Mouse (Mus musculus) CH12.LX (cell line): ENCODE measurements around the gene Anp32b. TPM values are rescaled to one million over a fixed set of nuclear protein-coding genes. Genes with fewer than 3 reads are reported as not detected.

Experiments used
- DNase-seq: peaks from one replicate; pipeline ENCODE4 v3.0.0-alpha.2; 2013; ENCODE audit errors: extremely low read depth
- H3K27ac ChIP-seq: 2 replicates; pipeline ENCODE4 v1.5.1; 2012; ENCODE audit warnings: low read depth, mild to moderate bottlenecking, control low read depth, moderate library complexity; ENCODE audit not compliant: insufficient read depth
- H3K27me3 ChIP-seq: replicated peaks from 2 replicates; pipeline ENCODE3; 2012; ENCODE audit warnings: inconsistent platforms
- H3K36me3 ChIP-seq, 2 experiments: replicated peaks in 1 of 2; 2 replicates each; pipeline versions ENCODE3 to v1.6.1; 2012; ENCODE audit warnings: inconsistent platforms in 1 of 2, low read length in 1 of 2, mild to moderate bottlenecking in 1 of 2, mixed read lengths in 1 of 2, moderate library complexity in 1 of 2; ENCODE audit not compliant: control insufficient read depth in 1 of 2, insufficient read depth in 1 of 2
- H3K4me1 ChIP-seq, 2 experiments: 2 replicates each; pipeline ENCODE4 v1.6.1; 2012; ENCODE audit warnings: inconsistent platforms in 1 of 2, moderate library complexity in 1 of 2; ENCODE audit not compliant: insufficient read depth in 2 of 2, control insufficient read depth in 1 of 2
- H3K4me2 ChIP-seq: 2 replicates; pipeline ENCODE4 v1.6.1; 2012; ENCODE audit warnings: low read depth, mild to moderate bottlenecking, control low read depth; ENCODE audit not compliant: poor library complexity, insufficient read depth, severe bottlenecking
- H3K4me3 ChIP-seq, 3 experiments: fragments of 150-350 bp in 1 of 3; sonication (generic) in 1 of 3; replicated peaks in 1 of 3; 2 replicates each; pipeline versions ENCODE3 to v1.5.1; 2011 to 2012; ENCODE audit warnings: low read depth in 2 of 3, low read length in 2 of 3, mild to moderate bottlenecking in 2 of 3, moderate library complexity in 2 of 3, control low read depth in 1 of 3, improper control_type of control experiment in 1 of 3, inconsistent platforms in 1 of 3, mixed read lengths in 1 of 3; ENCODE audit not compliant: poor library complexity in 1 of 3
- H3K79me2 ChIP-seq: replicated peaks from 2 replicates; pipeline ENCODE4 v1.6.1; 2012; ENCODE audit warnings: mild to moderate bottlenecking, moderate library complexity; ENCODE audit not compliant: control insufficient read depth, poor library complexity, insufficient read depth, severe bottlenecking; ENCODE audit errors: extremely low read depth
- H3K9ac ChIP-seq: 2 replicates; pipeline ENCODE4 v1.6.1; 2012; ENCODE audit warnings: low read depth, mild to moderate bottlenecking, control low read depth, moderate library complexity; ENCODE audit not compliant: insufficient read depth
- H3K9me3 ChIP-seq: replicated peaks from 2 replicates; pipeline ENCODE3; 2012; ENCODE audit warnings: low read length, inconsistent platforms, mixed read lengths
- BHLHE40 ChIP-seq: IDR thresholded peaks from 2 replicates; pipeline ENCODE4 v1.6.1; 2011; ENCODE audit warnings: mild to moderate bottlenecking, low read depth, low read length, improper control_type of control experiment
- CHD1 ChIP-seq: IDR thresholded peaks from 2 replicates; pipeline ENCODE4 v1.6.1; 2012; ENCODE audit warnings: low read depth, low read length, improper control_type of control experiment, inconsistent platforms
- CHD2 ChIP-seq: IDR thresholded peaks from 2 replicates; pipeline ENCODE4 v1.6.1; 2011; ENCODE audit warnings: low read length, improper control_type of control experiment
- CTCF ChIP-seq, 2 experiments: IDR thresholded peaks in 1 of 2; conservative IDR thresholded peaks in 1 of 2; 2 replicates each; pipeline ENCODE4 v1.5.1; 2011 to 2012; ENCODE audit warnings: low read depth in 2 of 2, low read length in 2 of 2, improper control_type of control experiment in 1 of 2, inconsistent platforms in 1 of 2, mild to moderate bottlenecking in 1 of 2, moderate library complexity in 1 of 2
- E2F4 ChIP-seq: IDR thresholded peaks from 2 replicates; pipeline ENCODE4 v1.6.1; 2011; ENCODE audit warnings: low read depth, low read length, improper control_type of control experiment; ENCODE audit not compliant: insufficient replicate concordance
- ELF1 ChIP-seq: IDR thresholded peaks from 2 replicates; pipeline ENCODE4 v1.6.1; 2014; ENCODE audit warnings: low read depth, mild to moderate bottlenecking, inconsistent platforms, low read length, improper control_type of control experiment
- EP300 ChIP-seq: IDR thresholded peaks from 2 replicates; pipeline ENCODE4 v1.6.1; 2011; ENCODE audit warnings: low read length, improper control_type of control experiment
- ETS1 ChIP-seq: conservative IDR thresholded peaks from 2 replicates; pipeline ENCODE4 v1.6.1; 2012; ENCODE audit warnings: low read depth, mild to moderate bottlenecking, inconsistent platforms, low read length, improper control_type of control experiment, moderate library complexity
- GABPA ChIP-seq: IDR thresholded peaks from 2 replicates; pipeline ENCODE4 v1.6.1; 2012; ENCODE audit warnings: low read depth, low read length, improper control_type of control experiment, inconsistent platforms; ENCODE audit not compliant: insufficient replicate concordance
- HCFC1 ChIP-seq: IDR thresholded peaks from 2 replicates; pipeline ENCODE4 v1.6.1; 2012; ENCODE audit warnings: low read depth, mild to moderate bottlenecking, inconsistent platforms, low read length, improper control_type of control experiment
- IRF4 ChIP-seq: IDR thresholded peaks from 2 replicates; pipeline ENCODE4 v1.6.1; 2014; ENCODE audit warnings: low read depth, mild to moderate bottlenecking, inconsistent platforms, low read length, improper control_type of control experiment
- JUN ChIP-seq: IDR thresholded peaks from 2 replicates; pipeline ENCODE4 v1.6.1; 2011; ENCODE audit warnings: low read depth, mild to moderate bottlenecking, low read length, improper control_type of control experiment, moderate library complexity; ENCODE audit not compliant: insufficient read depth
- JUND ChIP-seq: conservative IDR thresholded peaks from 2 replicates; pipeline ENCODE4 v1.6.1; 2011; ENCODE audit warnings: low read depth, low read length, improper control_type of control experiment
- KAT2A ChIP-seq: IDR thresholded peaks from 2 replicates; pipeline ENCODE4 v1.6.1; 2012; ENCODE audit warnings: low read length, improper control_type of control experiment, inconsistent platforms; ENCODE audit not compliant: insufficient replicate concordance
- MAFK ChIP-seq: IDR thresholded peaks from 2 replicates; pipeline ENCODE4 v1.6.1; 2011; ENCODE audit warnings: low read length, improper control_type of control experiment; ENCODE audit not compliant: insufficient replicate concordance
- MAX ChIP-seq: IDR thresholded peaks from 2 replicates; pipeline ENCODE4 v1.6.1; 2011; ENCODE audit warnings: low read length, improper control_type of control experiment
- MAZ ChIP-seq: IDR thresholded peaks from 2 replicates; pipeline ENCODE4 v1.6.1; 2012; ENCODE audit warnings: low read depth, mild to moderate bottlenecking, inconsistent platforms, low read length, improper control_type of control experiment, moderate library complexity
- MEF2A ChIP-seq: IDR thresholded peaks from 2 replicates; pipeline ENCODE4 v1.6.1; 2014; ENCODE audit warnings: low read depth, mild to moderate bottlenecking, inconsistent platforms, low read length, improper control_type of control experiment, borderline replicate concordance
- MXI1 ChIP-seq: IDR thresholded peaks from 2 replicates; pipeline ENCODE4 v1.6.1; 2011; ENCODE audit warnings: mild to moderate bottlenecking, low read depth, low read length, improper control_type of control experiment
- MYC ChIP-seq: IDR thresholded peaks from 2 replicates; pipeline ENCODE4 v1.6.1; 2011; ENCODE audit warnings: low read depth, mild to moderate bottlenecking, improper control_type of control experiment, low read length
- NELFE ChIP-seq: IDR thresholded peaks from 2 replicates; pipeline ENCODE4 v1.6.1; 2011; ENCODE audit warnings: low read depth, low read length, improper control_type of control experiment
- NRF1 ChIP-seq: IDR thresholded peaks from 2 replicates; pipeline ENCODE4 v1.6.1; 2014; ENCODE audit warnings: low read depth, mild to moderate bottlenecking, inconsistent platforms, low read length, improper control_type of control experiment, moderate library complexity
- PAX5 ChIP-seq: IDR thresholded peaks from 2 replicates; pipeline ENCODE4 v1.6.1; 2012; ENCODE audit warnings: low read length, inconsistent platforms, mixed read lengths
- POLR2A ChIP-seq: IDR thresholded peaks from 2 replicates; pipeline ENCODE4 v1.6.1; 2011; ENCODE audit warnings: low read depth, mild to moderate bottlenecking, improper control_type of control experiment, low read length
- POLR2AphosphoS2 ChIP-seq: IDR thresholded peaks from 2 replicates; pipeline ENCODE4 v1.6.1; 2011; ENCODE audit warnings: low read depth, low read length, improper control_type of control experiment
- RAD21 ChIP-seq: IDR thresholded peaks from 2 replicates; pipeline ENCODE4 v1.6.1; 2011; ENCODE audit warnings: low read depth, mild to moderate bottlenecking, low read length, improper control_type of control experiment, moderate library complexity
- RCOR1 ChIP-seq: conservative IDR thresholded peaks from 2 replicates; pipeline ENCODE4 v1.6.1; 2012; ENCODE audit warnings: low read depth, mild to moderate bottlenecking, inconsistent platforms, low read length, improper control_type of control experiment
- SIN3A ChIP-seq: IDR thresholded peaks from 2 replicates; pipeline ENCODE4 v1.6.1; 2012; ENCODE audit warnings: low read length, improper control_type of control experiment, inconsistent platforms
- SMC3 ChIP-seq: IDR thresholded peaks from 2 replicates; pipeline ENCODE4 v1.6.1; 2011; ENCODE audit warnings: low read depth, low read length, improper control_type of control experiment
- TBP ChIP-seq: conservative IDR thresholded peaks from 2 replicates; pipeline ENCODE4 v1.6.1; 2011; ENCODE audit warnings: low read depth, low read length, improper control_type of control experiment
- TCF12 ChIP-seq: IDR thresholded peaks from 2 replicates; pipeline ENCODE4 v1.6.1; 2014; ENCODE audit warnings: low read depth, mild to moderate bottlenecking, inconsistent platforms, low read length, improper control_type of control experiment
- UBTF ChIP-seq: IDR thresholded peaks from 2 replicates; pipeline ENCODE4 v1.6.1; 2012; ENCODE audit warnings: low read depth, mild to moderate bottlenecking, inconsistent platforms, low read length, improper control_type of control experiment, moderate library complexity
- USF1 ChIP-seq: IDR thresholded peaks from 2 replicates; pipeline ENCODE4 v1.6.1; 2014; ENCODE audit warnings: low read depth, mild to moderate bottlenecking, inconsistent platforms, low read length, improper control_type of control experiment
- USF2 ChIP-seq: conservative IDR thresholded peaks from 2 replicates; pipeline ENCODE4 v1.6.1; 2011; ENCODE audit warnings: low read depth, low read length, improper control_type of control experiment
- ZC3H11A ChIP-seq: IDR thresholded peaks from 2 replicates; pipeline ENCODE4 v1.6.1; 2012; ENCODE audit warnings: low read depth, mild to moderate bottlenecking, inconsistent platforms, low read length, improper control_type of control experiment
- ZKSCAN1 ChIP-seq: IDR thresholded peaks from 2 replicates; pipeline ENCODE4 v1.6.1; 2012; ENCODE audit warnings: low read depth, inconsistent platforms, low read length, improper control_type of control experiment, borderline replicate concordance
- ZMIZ1 ChIP-seq: IDR thresholded peaks from 2 replicates; pipeline ENCODE4 v1.6.1; 2012; ENCODE audit warnings: low read depth, mild to moderate bottlenecking, inconsistent platforms, low read length, improper control_type of control experiment
- ZNF384 ChIP-seq: IDR thresholded peaks from 2 replicates; pipeline ENCODE4 v1.6.1; 2012; ENCODE audit warnings: low read depth, low read length, improper control_type of control experiment, inconsistent platforms
- dilution Hi-C: fragments of 300-500 bp; cut with MboI; formaldehyde crosslinking; loops from 2 replicates; pipeline ENCODE4 v1.14.3; 2020; ENCODE audit warnings: low sequenced_read_pairs; ENCODE audit not compliant: extremely low pct_unique_long_range_greater_than_20kb, extremely low pct_ligation_motif_present
- in situ Hi-C: fragments of 300-500 bp; cut with MboI; formaldehyde crosslinking; loops from 3 replicates; pipeline ENCODE4 v1.14.3; 2019; ENCODE audit warnings: low sequenced_read_pairs, low pct_ligation_motif_present, low pct_unique_long_range_greater_than_20kb, mixed read lengths
- polyA plus RNA-seq: library from polyadenylated mRNA; unstranded; fragments of >175 nt; gene quantifications from 2 replicates; pipeline ENCODE4 v1.2.1, GENCODE M21; 2012; ENCODE audit warnings: low read depth; ENCODE audit not compliant: insufficient read length
- total RNA-seq, 2 experiments: library from RNA; depleted of rRNA; stranded (reverse); fragments of 300-350 nt in 1 of 2; fragments of >200 nt in 1 of 2; gene quantifications; 2 replicates each; pipeline ENCODE4 v1.2.3; 2012 to 2014

The Anp32b gene
- total and polyA plus RNA-seq, 3 experiments = 29.4 to 864 (median 37.5) TPM

DNA sequence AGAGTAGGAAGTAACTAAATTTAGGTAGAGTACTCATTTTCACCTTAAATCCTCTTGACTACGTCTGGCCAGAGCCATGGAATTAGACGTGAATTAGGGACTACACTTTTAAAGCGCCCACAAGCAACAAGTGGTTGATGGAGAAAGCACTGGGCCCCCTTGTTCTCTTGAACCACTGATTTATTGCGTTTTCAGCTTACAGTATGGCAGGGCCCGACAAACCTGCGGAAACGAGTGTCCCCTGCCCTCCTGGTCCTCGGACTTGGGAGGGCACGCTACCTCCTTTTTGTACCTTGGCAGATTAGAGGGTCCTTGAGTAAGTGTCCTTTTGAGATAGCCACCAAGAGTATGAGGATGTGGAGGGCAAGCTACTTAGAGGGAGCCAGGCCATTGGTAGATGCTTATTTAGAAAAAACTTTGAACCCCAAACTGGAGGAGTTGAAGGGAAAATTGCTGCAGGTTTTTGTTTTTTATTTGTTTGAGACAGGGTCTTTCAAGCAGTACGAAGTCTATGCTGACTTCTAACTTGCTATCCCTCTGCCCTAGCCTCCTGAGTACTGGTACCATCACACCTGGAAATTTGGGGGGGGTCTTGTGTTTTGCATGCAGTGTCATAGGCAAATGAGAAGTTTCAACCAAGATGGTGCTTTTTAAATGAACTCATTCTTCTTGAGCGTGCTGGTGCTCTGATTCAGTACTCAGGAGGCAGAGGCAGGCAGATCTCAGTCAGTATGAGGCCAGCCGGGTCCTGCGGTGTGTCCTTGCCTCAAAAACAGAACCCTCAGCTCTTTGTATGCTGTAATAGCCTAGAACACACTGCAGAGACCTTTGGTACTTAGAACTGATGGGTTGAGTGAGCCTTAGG, 2.4 kb downstream of the Anp32b start:
- Histone ChIP-seq H3K9ac (peak overlapping the region; percentile 100), H3K36me3 (peaks cover 0 to 31% of the 10 kb centered on the region in 2 experiments), H3K9me3 (no peaks in the 10 kb centered on the region), H3K4me1 (peaks cover 21 to 55% of the 10 kb centered on the region in 2 experiments), H3K79me2 (peaks cover 63% of the 10 kb centered on the region), H3K27me3 (no peaks in the 10 kb centered on the region), H3K4me3 (peak overlapping the region; percentile 61 to 96 (median 80)), H3K4me2 (peak overlapping the region; percentile 88), H3K27ac (peak overlapping the region; percentile 93)
- TF ChIP-seq RAD21 = no peak
- TF ChIP-seq MYC = 0 out of 2 replicates have a peak, but pooled peaks have one; percentile 23
- no peak for TF ChIP-seq GABPA
- no peak for TF ChIP-seq RCOR1
- peak; percentile 15; the same call in 1 of the 2 replicates for TF ChIP-seq HCFC1
- no peak for TF ChIP-seq USF1
- TF ChIP-seq ZKSCAN1 = no peak
- no peak for TF ChIP-seq MEF2A
- peak; percentile 55 for TF ChIP-seq BHLHE40
- 0 out of 2 replicates have a peak, but pooled peaks have one; percentile 45 for TF ChIP-seq EP300
- no peak for TF ChIP-seq PAX5
- TF ChIP-seq ZNF384 = no peak
- peak; percentile 2 for TF ChIP-seq ZMIZ1
- TF ChIP-seq POLR2AphosphoS2 = no peak
- TF ChIP-seq UBTF = no peak
- peak; percentile 45; the same call in 1 of the 2 replicates for TF ChIP-seq MAX
- TF ChIP-seq CHD2 = no peak
- no peak for TF ChIP-seq SMC3
- TF ChIP-seq MAZ = peak; percentile 40; the same call in 1 of the 2 replicates
- no peak for TF ChIP-seq KAT2A
- TF ChIP-seq SIN3A = no peak
- TF ChIP-seq TBP = peak; percentile 89
- no peak for TF ChIP-seq ETS1
- TF ChIP-seq POLR2A = peak; percentile 58
- no peak for TF ChIP-seq CTCF (conservative IDR thresholded peaks at IDR 0.05 in 1 of 2, IDR thresholded peaks at IDR 0.05 in 1 of 2; ENCODE audit: low read depth in 2 of 2, low read length in 2 of 2)
- peak; percentile 85 for TF ChIP-seq CHD1
- TF ChIP-seq ELF1 = no peak
- TF ChIP-seq ZC3H11A = no peak
- no peak for TF ChIP-seq MAFK
- TF ChIP-seq JUN = no peak
- TF ChIP-seq USF2 = no peak
- no peak for TF ChIP-seq IRF4
- peak; percentile 46; the same call in 1 of the 2 replicates for TF ChIP-seq MXI1
- peak; percentile 56; the same call in 1 of the 2 replicates for TF ChIP-seq NELFE
- no peak for TF ChIP-seq TCF12
- TF ChIP-seq NRF1 = no peak
- TF ChIP-seq JUND = no peak
- no peak for TF ChIP-seq E2F4
- in situ Hi-C loops = no loop called here
- dilution Hi-C loops = no loop called here
- DNase-seq = peak; percentile 68
